ENCODE assay signal across 8 mouse cellular contexts in the genomic region with DNA sequence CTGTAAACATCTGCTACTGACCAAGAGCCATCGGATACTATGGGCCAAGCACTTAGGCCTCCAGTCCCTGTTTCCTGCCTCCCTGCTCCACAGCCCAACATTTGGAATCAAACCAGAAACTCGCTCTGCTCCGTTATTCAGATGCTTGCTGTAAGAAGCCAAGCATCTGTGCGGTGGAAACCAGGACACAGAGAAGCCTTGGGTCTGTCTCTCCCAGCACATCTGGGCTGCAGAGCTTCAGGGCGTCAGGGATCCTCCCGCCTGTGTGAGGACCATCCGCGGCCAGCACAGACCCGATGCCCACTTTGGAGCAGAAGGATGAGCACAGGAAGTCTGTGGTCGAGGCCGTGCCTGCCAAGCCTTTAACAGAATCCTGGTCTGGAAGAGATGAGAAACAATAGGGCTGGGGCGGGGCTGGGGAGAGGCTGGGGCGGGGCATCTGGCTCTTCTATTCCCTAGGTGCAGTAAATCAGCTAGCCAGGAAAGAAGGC. TPM values are rescaled to one million over a fixed set of nuclear protein-coding genes. Genes with fewer than 3 reads are reported as not detected.
DNase-seq lines count a peak whose midpoint lies in the region; ATAC-seq and TF ChIP-seq lines count a peak whose summit lies in the region.
"Had no signal": no experiment of that assay in that cellular context is flagged by ENCODE, and none has a peak within 500 bp of the region (broad histone marks: within the 10 kb centered on the region; RNA-seq: fewer than 3 reads in every experiment).

No protein-coding gene starts in this region.

- H3K27me3 ChIP-seq in lung, postnatal 0 days (replicated peaks; ENCODE audit: insufficient read depth, low read length), result no peaks in the 10 kb centered on the region
- H3K27me3 ChIP-seq in hindbrain, embryonic 13.5 days, result no peaks in the 10 kb centered on the region
- no peaks in the 10 kb centered on the region for H3K27me3 ChIP-seq in neural tube, embryonic 11.5 days (ENCODE audit: control insufficient read depth, insufficient read depth, low read length)

- no peak for TF ChIP-seq CTCF in lung, postnatal 0 days (IDR thresholded peaks at IDR 0.05)

- TF ChIP-seq EP300 in lung, postnatal 0 days (IDR thresholded peaks at IDR 0.05), result no peak

- H3K9ac ChIP-seq in lung, postnatal 0 days (replicated peaks; ENCODE audit: low read depth), result no peak overlapping the region
- peak overlapping the region; percentile 29; the same call in 1 of the 2 replicates for H3K9ac ChIP-seq in hindbrain, embryonic 13.5 days
- no peak overlapping the region for H3K9ac ChIP-seq in neural tube, embryonic 11.5 days (ENCODE audit: low read length)

- H3K36me3 ChIP-seq in lung, postnatal 0 days (ENCODE audit: insufficient read depth, low read length), result no peaks in the 10 kb centered on the region
- H3K36me3 ChIP-seq in hindbrain, embryonic 13.5 days, result no peaks in the 10 kb centered on the region
- H3K36me3 ChIP-seq in neural tube, embryonic 11.5 days (ENCODE audit: control insufficient read depth, insufficient read depth, low read length), result no peaks in the 10 kb centered on the region

- H3K4me3 ChIP-seq in lung, postnatal 0 days (ENCODE audit: low read depth, low read length), result no peak overlapping the region
- H3K4me3 ChIP-seq in hindbrain, embryonic 13.5 days, result no peak overlapping the region
- H3K4me3 ChIP-seq in neural tube, embryonic 11.5 days (ENCODE audit: low read depth, low read length), result no peak overlapping the region
- H3K4me3 ChIP-seq: megakaryocyte, embryonic 14.5 days had no signal

- peak; percentile 20 for DNase-seq in lung, postnatal 0 days (ENCODE audit: low spot score)
- DNase-seq in lung, postnatal 14 days, result no peak
- peak; percentile 58 for DNase-seq in fibroblast of lung, adult 2 months (ENCODE audit: low read depth)
- DNase-seq in neural tube, embryonic 11.5 days (ENCODE audit: low spot score), result peak; percentile 38
- DNase-seq in layer of hippocampus, adult 9-10 months (ENCODE audit: low spot score), result no peak
- DNase-seq in adipocyte (ENCODE audit: low spot score), result no peak

- 24% methylated on average over 13 of the region's 13 CpGs for WGBS in lung, postnatal 0 days
- WGBS in hindbrain, embryonic 13.5 days, result 37% methylated on average over 13 of the region's 13 CpGs
- 15% methylated on average over 13 of the region's 13 CpGs for WGBS in neural tube, embryonic 11.5 days

- no peak overlapping the region for H3K4me2 ChIP-seq in lung, postnatal 0 days (replicated peaks; ENCODE audit: low read depth, low read length)
- no peak overlapping the region for H3K4me2 ChIP-seq in hindbrain, embryonic 13.5 days
- peak overlapping the region; percentile 25; the same call in 1 of the 2 replicates for H3K4me2 ChIP-seq in neural tube, embryonic 11.5 days (ENCODE audit: low read depth)

- 0 out of 2 replicates have a peak, but pooled peaks cover 4% of the 10 kb centered on the region for H3K4me1 ChIP-seq in lung, postnatal 0 days (ENCODE audit: insufficient read depth, low read depth, low read length)
- H3K4me1 ChIP-seq in hindbrain, embryonic 13.5 days (replicated peaks), result peaks cover 43% of the 10 kb centered on the region
- H3K4me1 ChIP-seq in neural tube, embryonic 11.5 days (ENCODE audit: control insufficient read depth, insufficient read depth, low read length), result peaks cover 12% of the 10 kb centered on the region; the same call in 1 of the 2 replicates

- ATAC-seq in lung, postnatal 0 days, result no peak
- ATAC-seq in hindbrain, embryonic 13.5 days (ENCODE audit: low FRiP score), result no peak
- ATAC-seq in neural tube, embryonic 11.5 days (ENCODE audit: insufficient read depth, low FRiP score, low TSS enrichment), result no peak

- H3K27ac ChIP-seq in lung, postnatal 0 days (ENCODE audit: low read length), result peak overlapping the region; percentile 83
- H3K27ac ChIP-seq in hindbrain, embryonic 13.5 days, result peak overlapping the region; percentile 70
- H3K27ac ChIP-seq in neural tube, embryonic 11.5 days (ENCODE audit: low read depth, low read length), result peak overlapping the region; percentile 73

- no peaks in the 10 kb centered on the region for H3K9me3 ChIP-seq in lung, postnatal 0 days (ENCODE audit: low read length)
- no peaks in the 10 kb centered on the region for H3K9me3 ChIP-seq in hindbrain, embryonic 13.5 days
- H3K9me3 ChIP-seq in neural tube, embryonic 11.5 days (ENCODE audit: control insufficient read depth, low read length), result no peaks in the 10 kb centered on the region

RNA-seq across cellular contexts. Expression of gene Cmklr1, which starts 42.2 kb away (rescaled TPM):
- polyA plus RNA-seq in lung, postnatal 0 days (2015; fragmentation: Nextera tagmentation; extraction: Ambion mirVana), result 53.4 and 63.8 TPM in 2 replicates
- polyA plus RNA-seq in hindbrain, embryonic 13.5 days (2015; fragmentation: Nextera tagmentation; extraction: Ambion mirVana), result 1.2 and 1.8 TPM in 2 replicates
- 1.8 and 1.9 TPM in 2 replicates for polyA plus RNA-seq in neural tube, embryonic 11.5 days (2014; fragmentation: Nextera tagmentation; extraction: Ambion mirVana)

Comparison
In these comparisons a context has a peak if more than half of its experiments do, and no peak if none do; other contexts are left out.
1. DNase-seq: peak in lung, postnatal 0 days (single experiment), fibroblast of lung, adult 2 months (single experiment) and neural tube, embryonic 11.5 days (single experiment); none in lung, postnatal 14 days (single experiment), layer of hippocampus, adult 9-10 months (single experiment) and adipocyte (single experiment).
2. RNA of gene Cmklr1, which starts 42.2 kb away (polyA plus RNA-seq): 53.4 to 63.8 TPM in lung, postnatal 0 days; 1.2 to 1.8 TPM in hindbrain, embryonic 13.5 days and 1.8 to 1.9 TPM in neural tube, embryonic 11.5 days; every median in the first group is over 10 times any median in the second.
3. Peak in every context shown above with its lines, with median percentiles within 50 percentile points of each other: H3K27ac ChIP-seq.